Mouse (Mus musculus) heart, adult 2 months (tissue): ENCODE results near the gene Srcin1.

Source experiments
- CTCF ChIP-seq: fragments of 200-600 bp; IDR thresholded peaks from 2 replicates; pipeline ENCODE4 v1.8.1; 2022; ENCODE audit warnings: antibody characterized with exemption, mild to moderate bottlenecking, moderate library complexity
- EP300 ChIP-seq: fragments of 200-500 bp; IDR thresholded peaks from 2 replicates; pipeline ENCODE4 v1.6.1; 2011; ENCODE audit warnings: low read depth, low read length, control low read depth; ENCODE audit not compliant: insufficient read depth

- TF ChIP-seq CTCF (peak; percentile 96), EP300 (peak; percentile 98)
Observed at GRCm38 (mm10) chr11:97468639-97469287, 107.2 kb downstream of the Srcin1 start.
